Mouse (Mus musculus) heart, embryonic 14.5 days (tissue): ENCODE results near the gene Trmt10a. TPM values are rescaled to one million over a fixed set of nuclear protein-coding genes. Genes with fewer than 3 reads are reported as not detected.
A peak's percentile ranks its signal among the peaks of the same experiment; 100 is the strongest.

ENCODE experiments used
- ATAC-seq: fragments of 200-750 bp; cut with Nextera tagmentation; 2 replicates; pipeline ENCODE4 v1.8.0; 2017; ENCODE audit warnings: low read depth, moderate TSS enrichment; ENCODE audit not compliant: insufficient number of reproducible peaks, insufficient read depth, low FRiP score
- H3K27ac ChIP-seq, 2 experiments: fragments of 200-500 bp in 1 of 2; fragments of 300-500 bp in 1 of 2; sonication (generic) in 1 of 2; replicated peaks in 1 of 2; 2 replicates each; pipeline ENCODE4 v1.5.1; 2012 to 2014; ENCODE audit warnings: low read depth in 2 of 2, low read length in 2 of 2, control low read depth in 1 of 2, mild to moderate bottlenecking in 1 of 2, mixed read lengths in 1 of 2; ENCODE audit not compliant: control insufficient read depth in 1 of 2, insufficient read depth in 1 of 2
- H3K27me3 ChIP-seq: fragments of 300-500 bp; sonication (generic); 2 replicates; pipeline ENCODE4 v1.6.1; 2014; ENCODE audit warnings: mild to moderate bottlenecking, low read length, control low read depth; ENCODE audit not compliant: control insufficient read depth, insufficient read depth
- H3K36me3 ChIP-seq: fragments of 300-500 bp; sonication (generic); 2 replicates; pipeline ENCODE4 v1.6.1; 2014; ENCODE audit warnings: mild to moderate bottlenecking, control low read depth, low read length, mixed read lengths; ENCODE audit not compliant: control insufficient read depth, insufficient read depth
- H3K4me1 ChIP-seq, 2 experiments: fragments of 200-500 bp in 1 of 2; fragments of 300-500 bp in 1 of 2; sonication (generic) in 1 of 2; 2 replicates each; pipeline ENCODE4 v1.6.1; 2012 to 2014; ENCODE audit warnings: low read length in 2 of 2, control low read depth in 1 of 2, mixed read lengths in 1 of 2; ENCODE audit not compliant: control insufficient read depth in 2 of 2, insufficient read depth in 2 of 2
- H3K4me2 ChIP-seq: fragments of 300-500 bp; sonication (generic); 2 replicates; pipeline ENCODE4 v1.6.1; 2014; ENCODE audit warnings: mild to moderate bottlenecking, low read length
- H3K4me3 ChIP-seq, 2 experiments: fragments of 200-500 bp in 1 of 2; fragments of 300-500 bp in 1 of 2; sonication (generic) in 1 of 2; 2 replicates each; pipeline ENCODE4 v1.5.1; 2012 to 2014; ENCODE audit warnings: low read length in 2 of 2, mild to moderate bottlenecking in 2 of 2, control low read depth in 1 of 2, low read depth in 1 of 2, moderate library complexity in 1 of 2; ENCODE audit not compliant: control insufficient read depth in 1 of 2, insufficient read depth in 1 of 2
- H3K9ac ChIP-seq: fragments of 300-500 bp; sonication (generic); 2 replicates; pipeline ENCODE4 v1.6.1; 2014; ENCODE audit warnings: mild to moderate bottlenecking, low read length
- H3K9me3 ChIP-seq: fragments of 300-500 bp; sonication (generic); 2 replicates; pipeline ENCODE4 v1.6.1; 2016; ENCODE audit warnings: low read length, control low read depth; ENCODE audit not compliant: control insufficient read depth
- WGBS: fragments of 180-500 bp; shearing (Covaris S2); extraction: QIAGEN DNeasy Blood & Tissue Kit; methylation state at CpG from one replicate; pipeline ENCODE4 v1.1.7; 2014; 5-methylcytosine and 5-hydroxymethylcytosine counted together
- polyA plus RNA-seq: library from polyadenylated mRNA; unstranded; fragments of >200 nt; fragmentation: Nextera tagmentation; extraction: Ambion mirVana; gene quantifications from 2 replicates; pipeline ENCODE4 v1.2.1, GENCODE M21; 2014

The Trmt10a gene
- polyA plus RNA-seq, 1 experiment from 2014 or later = 7.7 TPM

GRCm38 (mm10) chr3:138119444-138120105 lies 23.7 kb upstream of the Trmt10a start:
- 0 out of 4 replicates have a peak overlapping the region, but pooled peaks of 1 of the 2 experiments have one; percentile 11 for H3K4me3 ChIP-seq
- peak overlapping the region; percentile 22; the same call in 1 of the 2 replicates for H3K9ac ChIP-seq
- H3K36me3 ChIP-seq = no peaks in the 10 kb centered on the region
- H3K4me2 ChIP-seq = peak overlapping the region; percentile 46
- H3K9me3 ChIP-seq = no peaks in the 10 kb centered on the region
- no peaks in the 10 kb centered on the region for H3K27me3 ChIP-seq
- WGBS = 41% methylated on average over 16 of the region's 16 CpGs
- H3K4me1 ChIP-seq = peaks cover 24 to 37% of the 10 kb centered on the region in 2 experiments
- ATAC-seq = peak; percentile 83
- peak overlapping the region; percentile 92 to 98 for H3K27ac ChIP-seq

DNA sequence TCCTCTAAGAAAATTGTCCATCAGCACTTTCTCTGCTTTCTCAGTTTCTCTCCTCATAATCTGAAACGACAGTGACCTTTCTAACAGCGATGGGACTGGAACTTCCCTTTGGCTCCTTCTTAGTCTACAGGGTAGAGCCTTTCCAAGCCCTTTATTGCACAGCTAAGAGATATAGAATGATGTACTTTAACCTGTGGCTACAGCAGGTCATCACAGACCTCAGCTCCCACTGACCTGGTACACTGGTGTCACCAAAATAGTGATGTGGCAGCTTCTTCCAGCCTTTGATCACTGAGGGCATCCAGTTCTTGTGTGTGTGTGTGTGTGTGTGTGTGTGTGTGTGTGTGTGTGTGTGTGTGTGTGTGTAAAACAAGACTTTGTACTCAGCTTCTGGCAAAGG lies 21.8 kb upstream of the Trmt10a start:
- Histone ChIP-seq H3K27ac (no peak overlapping the region), H3K4me2 (no peak overlapping the region), H3K36me3 (no peaks in the 10 kb centered on the region), H3K4me1 (peaks cover 22 to 34% of the 10 kb centered on the region in 2 experiments), H3K4me3 (no peak overlapping the region), H3K27me3 (no peaks in the 10 kb centered on the region), H3K9me3 (no peaks in the 10 kb centered on the region), H3K9ac (no peak overlapping the region)
- no peak for ATAC-seq
- WGBS = 91% methylated on average over 2 of the region's 2 CpGs

DNA sequence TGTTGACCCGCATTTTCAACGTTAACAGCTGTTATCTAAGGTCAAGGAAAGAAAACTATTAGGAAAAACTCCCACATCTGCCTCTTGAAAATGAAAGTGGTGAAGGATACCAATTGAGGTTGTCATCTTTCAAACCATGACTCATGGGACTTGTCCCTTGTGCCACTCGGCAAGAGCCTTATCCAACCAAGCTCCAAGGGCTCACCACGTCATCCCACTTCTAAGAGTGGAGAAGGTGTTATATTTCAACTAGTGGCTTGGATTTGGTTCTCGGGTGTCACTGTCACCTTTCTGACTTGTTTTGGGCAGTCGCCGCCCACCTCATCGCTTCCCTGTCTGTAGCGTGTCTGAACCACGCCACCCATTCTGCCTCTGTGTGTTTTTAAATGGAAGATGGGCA lies 19.4 kb upstream of the Trmt10a start:
- no peak for ATAC-seq
- Histone ChIP-seq H3K4me2 (no peak overlapping the region), H3K4me1 (peaks cover 12 to 14% of the 10 kb centered on the region in 2 experiments), H3K27ac (no peak overlapping the region), H3K36me3 (no peaks in the 10 kb centered on the region), H3K4me3 (no peak overlapping the region), H3K27me3 (no peaks in the 10 kb centered on the region), H3K9me3 (no peaks in the 10 kb centered on the region), H3K9ac (no peak overlapping the region)
- 71% methylated on average over 10 of the region's 10 CpGs for WGBS

GRCm38 (mm10) chr3:138129110-138129509 lies 14.1 kb upstream of the Trmt10a start:
- Histone ChIP-seq H3K27ac (no peak overlapping the region), H3K4me3 (no peak overlapping the region), H3K4me2 (no peak overlapping the region), H3K9me3 (no peaks in the 10 kb centered on the region), H3K36me3 (no peaks in the 10 kb centered on the region), H3K4me1 (peaks cover 2 to 6% of the 10 kb centered on the region in 2 experiments; a peak in 2 of 4 replicates), H3K9ac (no peak overlapping the region), H3K27me3 (no peaks in the 10 kb centered on the region)
- WGBS = 71% methylated on average over 6 of the region's 6 CpGs
- ATAC-seq = no peak

GRCm38 (mm10) chr3:138130692-138131091 lies 12.6 kb upstream of the Trmt10a start:
- no peaks in the 10 kb centered on the region for H3K36me3 ChIP-seq
- H3K27ac ChIP-seq = no peak overlapping the region
- H3K4me3 ChIP-seq = no peak overlapping the region
- ATAC-seq = no peak
- no peaks in the 10 kb centered on the region for H3K9me3 ChIP-seq
- H3K27me3 ChIP-seq = no peaks in the 10 kb centered on the region
- H3K4me1 ChIP-seq = peaks cover 2 to 6% of the 10 kb centered on the region in 2 experiments; a peak in 2 of 4 replicates
- WGBS = 69% methylated on average over 1 of the region's 1 CpGs
- H3K9ac ChIP-seq = no peak overlapping the region
- no peak overlapping the region for H3K4me2 ChIP-seq

GRCm38 (mm10) chr3:138131168-138131567 lies 12.1 kb upstream of the Trmt10a start:
- Histone ChIP-seq H3K9ac (no peak overlapping the region), H3K4me3 (no peak overlapping the region), H3K27me3 (no peaks in the 10 kb centered on the region), H3K27ac (no peak overlapping the region), H3K9me3 (no peaks in the 10 kb centered on the region), H3K4me2 (no peak overlapping the region), H3K4me1 (peaks cover 2 to 6% of the 10 kb centered on the region in 2 experiments; a peak in 2 of 4 replicates), H3K36me3 (no peaks in the 10 kb centered on the region)
- 48% methylated on average over 9 of the region's 9 CpGs for WGBS
- no peak for ATAC-seq

DNA sequence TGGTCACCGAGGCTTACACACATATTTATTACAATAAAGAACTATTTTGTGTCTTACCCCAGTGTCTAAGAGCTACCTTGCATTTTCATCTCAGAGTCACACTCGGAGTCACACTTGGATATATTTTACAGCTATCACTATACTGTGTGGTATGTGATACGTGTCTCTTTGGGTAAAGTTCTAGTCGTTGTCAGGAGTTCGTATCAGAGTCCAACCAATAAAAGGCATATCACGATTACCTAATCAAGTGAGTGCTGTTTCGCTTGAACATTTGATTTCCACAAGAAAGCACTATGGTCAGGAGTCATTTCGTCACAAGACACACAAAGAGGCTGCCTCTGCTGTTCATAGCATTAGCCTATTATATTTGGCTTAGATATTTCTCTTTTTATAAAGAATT lies 9.8 kb upstream of the Trmt10a start:
- WGBS = 88% methylated on average over 8 of the region's 8 CpGs
- H3K36me3 ChIP-seq = no peaks in the 10 kb centered on the region
- no peaks in the 10 kb centered on the region for H3K27me3 ChIP-seq
- no peak overlapping the region for H3K4me3 ChIP-seq
- H3K27ac ChIP-seq = no peak overlapping the region
- H3K9ac ChIP-seq = no peak overlapping the region
- no peak for ATAC-seq
- peaks cover 0 to 6% of the 10 kb centered on the region in 2 experiments; a peak in 1 of 4 replicates for H3K4me1 ChIP-seq
- no peaks in the 10 kb centered on the region for H3K9me3 ChIP-seq
- H3K4me2 ChIP-seq = no peak overlapping the region

DNA sequence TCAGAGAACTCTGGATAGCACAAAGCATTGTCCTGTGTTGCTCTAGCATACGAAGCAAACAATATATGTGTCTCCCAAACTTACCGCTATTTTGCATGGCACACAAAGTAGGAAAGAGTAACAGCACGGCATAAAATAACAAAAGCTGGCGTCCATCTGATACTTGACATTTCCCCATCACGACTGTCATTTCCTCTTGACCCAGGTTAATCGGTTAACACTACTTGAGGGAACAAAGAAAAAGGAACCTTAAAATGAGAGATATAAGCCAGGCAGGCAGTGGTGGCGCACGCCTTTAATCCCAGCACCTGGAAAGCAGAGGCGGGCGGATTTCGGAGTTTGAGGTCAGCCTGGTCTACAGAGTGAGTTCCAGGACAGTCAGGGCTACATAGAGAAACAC lies 9.3 kb upstream of the Trmt10a start:
- H3K4me2 ChIP-seq = no peak overlapping the region
- H3K27ac ChIP-seq = no peak overlapping the region
- H3K27me3 ChIP-seq = no peaks in the 10 kb centered on the region
- H3K4me1 ChIP-seq = peaks cover 0 to 4% of the 10 kb centered on the region in 2 experiments; a peak in 1 of 4 replicates
- no peaks in the 10 kb centered on the region for H3K36me3 ChIP-seq
- no peaks in the 10 kb centered on the region for H3K9me3 ChIP-seq
- no peak overlapping the region for H3K4me3 ChIP-seq
- no peak overlapping the region for H3K9ac ChIP-seq
- 73% methylated on average over 11 of the region's 11 CpGs for WGBS
- no peak for ATAC-seq
